Mouse (Mus musculus): ENCODE results near the gene Phxr2.

DNA sequence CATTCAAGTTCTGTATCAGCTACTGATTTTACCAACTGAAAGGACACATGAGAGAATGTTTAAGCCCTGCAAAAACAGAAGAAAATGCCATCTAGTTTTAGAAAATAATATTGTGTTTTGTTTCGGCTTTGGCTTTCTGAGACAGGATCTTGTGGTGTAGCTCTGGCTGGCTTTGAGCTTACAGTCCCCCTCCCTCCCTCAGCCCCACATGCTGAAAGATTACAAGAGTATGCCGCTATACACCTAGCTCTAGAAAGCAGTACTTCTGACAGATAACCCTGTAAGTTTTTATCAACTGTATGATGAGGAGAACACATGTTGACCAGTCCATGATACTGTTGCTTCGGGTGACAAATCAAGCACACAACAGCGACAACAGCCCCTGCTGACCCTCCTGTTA, 6.7 kb downstream of the Phxr2 start:
- TF ChIP-seq CTCF (IDR thresholded peaks at IDR 0.05; ENCODE audit: control insufficient read depth, insufficient read depth, insufficient read length) (no peak), MAX (IDR thresholded peaks at IDR 0.05) (no peak), MYOD1 (IDR thresholded peaks at IDR 0.05; ENCODE audit: control insufficient read depth, insufficient read length, low read depth) (no peak), MYOG (IDR thresholded peaks at IDR 0.05; ENCODE audit: control insufficient read depth, extremely low read depth, insufficient read length) (no peak), USF1 (IDR thresholded peaks at IDR 0.05; ENCODE audit: low read depth) (no peak), CEBPB (IDR thresholded peaks at IDR 0.05; ENCODE audit: low read depth) (no peak)

Measured in C2C12 (cell line).